Mouse (Mus musculus): ENCODE measurements at regions not wholly inside any gene's neighbourhood (a gene's known extent, or its start where the extent isn't known, plus 50 kb on each side); places are given as distances from the start of the nearest gene placed in this dataset.

DNA sequence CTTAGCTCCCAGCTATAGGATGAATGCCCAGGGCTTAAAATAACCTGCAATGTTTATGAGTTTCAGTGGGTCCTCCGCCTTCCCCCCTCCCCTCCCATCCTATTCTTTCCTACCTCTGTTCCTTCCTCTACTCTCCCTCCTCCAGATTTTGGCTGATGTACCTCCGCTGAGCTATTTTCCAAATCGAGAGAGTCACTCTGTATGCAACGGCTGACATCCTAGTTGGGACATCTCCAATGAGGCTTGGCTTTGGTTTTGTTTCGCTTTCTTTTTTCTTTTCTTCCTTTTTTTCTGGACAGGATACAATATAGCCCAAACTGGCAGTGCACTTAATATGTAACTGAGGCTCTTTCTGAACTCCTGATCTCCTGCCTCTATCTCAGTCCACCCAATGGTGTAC is 76.7 kb upstream of the Klf7 start:
- no peak for DNase-seq (ENCODE audit: low spot score)

DNA sequence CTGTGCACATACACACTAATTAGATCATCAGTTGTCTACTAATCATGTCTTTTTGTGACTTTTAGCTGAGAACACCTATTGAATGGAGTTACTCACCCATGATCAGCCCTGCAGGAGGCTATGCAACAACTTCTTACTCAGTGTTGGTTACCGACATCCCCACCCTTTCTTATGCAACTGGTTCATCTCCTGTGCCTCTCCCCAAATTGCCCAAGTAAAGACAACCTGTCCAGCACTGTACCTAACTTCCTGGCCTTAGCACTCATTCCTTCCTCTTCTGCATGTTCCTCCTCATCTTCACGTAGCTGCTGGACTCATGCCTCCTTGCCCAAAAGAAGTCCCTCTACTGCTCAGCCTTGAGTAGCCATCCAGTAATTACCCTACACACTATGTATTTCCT is 76.2 kb upstream of the Klf7 start:
- DNase-seq (ENCODE audit: low spot score) = no peak

DNA sequence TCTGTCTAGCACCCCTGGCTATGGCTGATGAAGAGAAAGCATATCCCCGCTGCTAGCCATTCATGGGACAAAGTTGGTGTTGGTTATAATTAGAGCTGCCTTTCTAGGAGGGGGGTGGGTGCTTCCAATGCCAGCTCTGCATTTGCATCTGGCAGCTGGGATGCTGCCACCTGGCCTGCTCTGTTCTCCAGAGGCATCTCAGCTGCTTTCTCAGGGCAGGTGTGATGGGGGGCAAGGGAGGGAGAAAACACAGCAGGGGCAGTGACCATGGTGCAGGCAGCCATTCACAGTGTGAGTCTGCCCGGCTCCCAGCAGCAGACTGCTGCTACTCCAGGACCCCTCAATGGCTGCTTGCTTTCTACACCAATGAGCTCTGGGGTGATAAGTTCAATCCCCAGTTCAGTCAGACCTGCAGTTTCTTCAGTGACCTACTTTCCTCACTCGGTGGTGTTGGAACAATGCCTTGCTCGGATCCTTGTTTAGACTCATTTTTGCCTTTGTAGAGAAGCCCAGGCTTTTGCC is 73.9 kb upstream of the Klf7 start:
- DNase-seq (ENCODE audit: low spot score) = no peak

DNA sequence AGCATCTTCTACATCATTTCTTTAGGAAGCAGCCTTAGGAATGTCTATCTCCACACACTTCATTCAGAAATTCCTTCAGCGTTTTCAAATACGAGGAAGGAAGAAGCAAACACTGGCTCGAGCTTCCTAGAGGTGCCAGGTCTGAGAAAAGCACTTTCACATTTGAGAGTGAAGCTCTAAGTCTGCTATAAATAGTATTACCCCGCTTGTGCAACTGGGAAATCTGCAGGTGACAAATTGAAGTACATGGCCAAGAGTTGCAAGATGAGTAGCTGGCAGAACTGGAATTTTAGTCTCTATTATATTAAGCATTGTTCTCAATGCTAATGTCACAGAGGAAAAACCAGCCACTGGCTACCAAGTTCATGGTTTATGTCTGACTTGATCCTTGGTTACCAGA is 73.2 kb upstream of the Klf7 start:
- DNase-seq (ENCODE audit: low spot score) = no peak

DNA sequence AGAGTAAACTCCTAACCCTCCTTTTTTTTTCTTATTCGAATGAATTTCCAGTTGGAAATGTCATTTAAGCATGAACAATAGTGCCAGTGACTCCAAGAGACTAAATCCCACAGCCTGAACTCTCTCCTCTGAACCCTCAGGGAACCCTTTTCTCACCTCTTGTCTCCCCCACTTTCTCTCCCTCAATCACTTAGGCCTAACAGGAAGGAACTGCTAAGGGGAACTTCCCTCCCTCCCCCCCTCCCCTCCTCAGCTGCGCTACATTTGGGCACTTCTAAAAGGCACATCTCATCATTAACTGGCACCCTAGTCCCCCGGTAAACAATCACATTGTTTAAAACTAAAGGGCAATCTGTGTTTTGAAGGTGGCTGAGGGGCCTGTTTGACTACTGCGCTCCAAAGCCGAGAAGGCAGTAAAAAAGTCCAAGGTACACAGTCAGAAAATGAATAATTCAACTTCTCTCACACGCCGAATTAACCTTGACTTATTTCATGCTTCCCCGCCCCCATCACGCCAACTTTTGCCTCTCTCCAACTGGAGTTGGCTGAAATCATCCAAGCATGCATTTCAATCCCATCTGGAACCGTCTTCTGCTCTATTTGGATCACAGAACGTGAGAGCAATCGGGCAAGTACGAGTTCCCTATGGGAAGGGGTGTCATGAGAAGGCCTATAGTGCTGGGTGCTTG is 71.2 kb upstream of the Klf7 start:
- DNase-seq (ENCODE audit: low spot score) = peak; percentile 38

DNA sequence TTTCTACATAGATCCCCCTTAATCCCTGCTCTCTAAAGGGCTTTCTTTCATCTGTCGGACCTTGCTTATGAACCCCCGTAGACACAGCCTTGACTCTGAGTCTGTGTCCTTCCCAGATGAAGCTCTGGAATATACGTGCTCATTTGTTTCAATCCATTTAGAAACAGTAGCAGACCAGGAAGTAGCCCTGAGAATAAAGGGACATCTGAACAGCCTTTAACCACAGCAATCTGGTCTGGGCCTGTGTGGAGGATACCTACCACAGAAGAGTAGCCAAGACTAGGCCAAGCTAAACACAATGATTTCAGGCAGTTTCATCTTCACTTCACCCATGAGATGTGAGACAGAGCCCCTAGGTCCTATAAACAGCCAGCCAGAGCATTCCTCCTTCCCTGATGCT is 70.7 kb upstream of the Klf7 start:
- no peak for DNase-seq (ENCODE audit: low spot score)

DNA sequence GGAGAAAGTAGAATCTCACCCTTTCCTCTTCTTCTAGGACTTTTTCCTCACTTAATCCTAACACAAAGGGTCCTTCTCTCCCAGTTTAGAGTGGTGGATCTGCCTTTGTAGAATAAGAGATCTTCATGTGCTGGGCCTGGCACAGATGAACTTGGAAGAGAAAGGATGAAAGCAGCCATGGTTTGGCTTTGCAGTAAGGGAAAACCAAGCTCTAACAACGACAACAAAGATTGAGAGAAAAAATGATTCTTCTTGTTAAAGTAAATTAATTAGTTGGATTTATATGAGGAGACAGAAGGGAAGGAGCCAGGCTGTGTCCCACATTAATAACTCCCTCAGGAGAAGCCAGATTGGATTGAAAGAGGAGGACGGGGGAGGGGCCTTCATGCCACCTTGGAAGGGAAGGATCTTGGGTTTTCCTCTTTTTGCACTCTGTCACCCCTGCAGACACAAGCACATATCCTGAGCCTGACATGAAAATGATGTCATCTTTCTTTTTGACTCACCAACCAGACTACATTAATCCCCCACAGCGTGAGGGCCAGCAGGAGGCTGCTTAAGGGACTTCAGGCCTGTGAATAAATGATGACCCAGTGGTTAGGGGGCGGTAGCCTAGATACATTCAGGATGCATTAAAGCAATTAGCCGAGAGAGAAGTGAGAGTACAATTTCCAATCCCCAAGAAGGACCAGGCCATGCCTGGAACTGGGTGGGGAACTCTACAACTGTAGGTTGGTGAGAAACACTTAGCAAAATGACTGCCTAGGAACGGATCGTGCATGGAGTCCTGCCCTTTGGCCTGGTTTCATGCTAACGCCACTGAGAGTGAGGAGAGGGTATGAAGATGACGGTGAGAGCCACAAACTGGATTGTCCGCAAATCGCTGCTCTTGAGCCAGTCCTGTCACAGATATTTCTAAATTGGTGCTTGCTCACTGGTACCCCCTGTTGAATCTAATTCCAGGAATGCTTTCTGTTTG is 69.4 kb upstream of the Klf7 start:
- DNase-seq (ENCODE audit: low spot score) = peak; percentile 25

DNA sequence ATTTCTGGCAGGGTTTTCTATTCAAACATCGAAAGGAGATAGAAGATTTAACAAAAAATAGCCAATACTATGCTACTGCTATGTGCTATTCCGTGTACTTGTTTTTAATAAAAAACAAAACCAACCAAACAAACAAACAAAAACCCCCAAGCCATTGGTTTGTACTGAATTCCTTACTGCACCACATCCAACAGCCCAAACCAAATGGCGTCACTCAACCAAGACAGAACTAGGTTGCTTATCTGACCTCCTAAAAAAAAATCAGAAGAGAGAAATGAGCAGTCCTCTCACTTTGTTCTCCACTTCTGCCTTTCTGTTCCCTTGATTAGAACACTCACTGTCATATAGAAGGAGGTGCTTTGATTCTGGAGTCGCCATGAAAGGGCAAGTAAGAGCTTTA is 68.6 kb upstream of the Klf7 start:
- no peak for DNase-seq (ENCODE audit: low spot score)

DNA sequence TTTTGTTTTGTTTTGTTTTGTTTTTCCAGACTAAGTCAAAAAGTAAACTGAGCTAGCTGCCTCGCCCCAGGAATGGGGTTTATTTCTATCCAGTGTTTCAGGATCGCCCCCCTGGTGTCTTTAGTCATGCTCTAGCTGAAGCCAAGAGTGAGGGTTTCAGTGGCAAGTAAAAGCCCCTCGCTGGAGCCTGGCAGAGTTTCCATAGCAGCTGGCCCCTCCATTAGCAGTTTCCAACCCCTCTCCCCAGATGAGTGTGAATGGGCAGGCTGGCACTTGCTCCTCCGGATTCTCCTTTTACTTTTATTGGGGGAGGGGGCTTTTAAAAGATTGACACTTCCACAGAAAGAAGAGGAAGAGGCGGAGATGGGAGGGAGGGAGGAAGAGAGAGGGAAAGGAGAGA is 68.0 kb upstream of the Klf7 start:
- no peak for DNase-seq (ENCODE audit: low spot score)

DNA sequence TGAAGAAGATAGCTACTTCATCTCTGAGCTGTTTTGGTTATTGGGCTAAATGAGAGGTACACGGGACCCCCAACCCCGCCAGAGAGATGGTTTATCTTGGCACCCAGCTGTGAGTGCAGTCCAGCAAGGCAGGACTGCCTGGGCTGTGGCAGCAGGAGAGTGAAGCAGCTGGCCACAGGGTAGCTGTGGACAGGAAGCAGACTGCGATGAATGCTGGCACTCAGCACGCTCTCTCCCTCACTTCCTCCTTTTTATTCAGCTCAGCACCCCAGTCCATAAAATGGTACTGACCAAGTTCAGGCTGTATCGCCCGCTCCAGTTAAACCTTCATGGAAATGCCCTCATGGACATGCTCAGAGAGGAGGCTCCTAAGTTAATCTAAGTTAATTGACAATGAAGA is 67.4 kb upstream of the Klf7 start:
- DNase-seq (ENCODE audit: low spot score) = no peak

DNA sequence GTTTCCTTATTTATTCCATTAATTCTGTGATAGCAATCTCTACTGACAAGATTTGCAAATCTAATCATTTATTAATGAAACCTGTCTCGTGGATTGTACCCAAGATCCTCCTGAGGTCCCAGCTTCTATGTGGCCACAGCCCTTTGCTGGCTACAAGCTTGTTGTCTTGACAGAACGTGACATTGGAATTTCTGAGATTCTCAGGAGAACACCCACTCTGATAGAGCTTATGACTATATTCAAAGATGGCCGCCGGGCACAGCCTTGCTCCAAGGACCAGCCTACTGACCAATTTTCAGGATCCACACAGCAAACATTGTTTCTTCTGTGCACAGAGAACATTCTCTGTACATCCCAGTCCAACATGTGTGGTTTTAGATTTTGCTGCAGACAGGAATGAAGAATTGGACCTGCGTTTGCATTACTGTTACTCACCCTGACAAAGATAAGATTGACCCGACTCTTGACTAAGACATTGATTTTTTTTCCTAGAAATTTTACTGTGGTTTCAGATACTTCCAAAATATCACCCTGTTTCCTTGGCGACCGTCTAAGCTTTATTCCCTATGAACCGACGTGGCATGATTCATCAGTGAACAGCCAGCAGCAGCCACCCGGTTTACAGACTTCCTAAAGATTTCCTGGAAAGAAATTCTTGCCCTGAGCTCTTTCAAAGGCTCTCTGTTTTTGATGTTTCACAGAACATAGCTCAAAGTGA is 65.9 kb upstream of the Klf7 start:
- DNase-seq (ENCODE audit: low spot score) = no peak

DNA sequence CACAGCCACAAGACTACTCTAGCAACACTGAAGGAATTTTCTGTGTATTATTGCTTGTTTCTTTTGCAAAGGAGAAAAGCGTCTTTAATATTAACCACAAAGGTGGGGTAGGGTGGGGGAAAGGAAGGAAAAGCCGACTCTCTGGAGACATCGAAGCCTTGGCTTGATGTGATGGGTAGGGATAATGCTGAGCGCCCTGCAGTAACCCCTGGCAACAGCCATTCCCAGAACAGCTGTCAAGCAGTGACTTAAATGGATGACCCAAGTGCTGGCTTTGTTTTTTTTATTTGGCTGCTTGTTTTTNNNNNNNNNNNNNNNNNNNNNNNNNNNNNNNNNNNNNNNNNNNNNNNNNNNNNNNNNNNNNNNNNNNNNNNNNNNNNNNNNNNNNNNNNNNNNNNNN is 51.6 kb upstream of the Klf7 start:
- DNase-seq (ENCODE audit: low spot score) = peak; percentile 48

DNA sequence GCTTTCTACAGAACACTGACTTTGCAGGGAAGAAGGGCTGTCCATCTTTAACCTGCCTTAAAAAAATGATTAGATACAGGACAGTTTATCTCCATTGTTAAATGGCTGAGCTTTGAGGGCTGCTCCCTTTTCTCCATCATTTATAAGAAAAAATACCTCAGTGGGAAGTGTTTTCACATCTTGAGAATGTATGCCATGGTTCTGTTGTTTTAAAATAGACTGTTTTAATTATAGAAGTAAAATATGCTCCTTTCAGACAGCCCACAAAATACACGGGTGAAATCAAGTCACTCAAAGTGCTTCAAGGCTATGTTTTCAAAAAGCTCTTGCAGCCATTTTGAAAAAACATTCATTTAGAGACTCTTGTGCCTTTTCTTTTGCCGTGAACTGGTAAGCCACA is 50.0 kb upstream of the Klf7 start:
- DNase-seq (ENCODE audit: low spot score) = no peak
